Mouse (Mus musculus): ENCODE results near the gene Olfr1221. TPM values are rescaled to one million over a fixed set of nuclear protein-coding genes. Genes with fewer than 3 reads are reported as not detected.
"Not testable (repeated sequence)": the region's sequence is repeated elsewhere in the genome, so short reads cannot be mapped to it uniquely, and the experiment has no call there.

Gene Olfr1221
- polyA plus RNA-seq (2014; fragmentation: Nextera tagmentation; extraction: Ambion mirVana), result 0.04 TPM in 1 of 2 replicates, not detected in the other

GRCm38 (mm10) chr2:89117183-89117582, at the start of gene Olfr1221:
TSS of gene Olfr1221 (minus strand) at chr2:89117283.
- DNase-seq (ENCODE audit: low spot score), result no peak
- no peak within 1 kb of the TSS for H3K4me3 ChIP-seq (ENCODE audit: low read depth, low read length)
- ATAC-seq (ENCODE audit: low read depth), result no peak
- no peaks in the 10 kb centered on the region for H3K9me3 ChIP-seq (ENCODE audit: control insufficient read depth, low read length)
- no peaks in the 10 kb centered on the region for H3K36me3 ChIP-seq (ENCODE audit: control insufficient read depth, insufficient read depth, low read length)
- H3K4me2 ChIP-seq (ENCODE audit: low read depth, low read length), result no peak within 1 kb of the TSS
- no peaks in the 10 kb centered on the region for H3K27me3 ChIP-seq (replicated peaks; ENCODE audit: control insufficient read depth, insufficient read depth, low read length)
- H3K9ac ChIP-seq (ENCODE audit: low read depth, low read length), result no peak within 1 kb of the TSS
- H3K27ac ChIP-seq (replicated peaks; ENCODE audit: low read depth, low read length), result no peak within 1 kb of the TSS
- H3K4me1 ChIP-seq (ENCODE audit: control insufficient read depth, insufficient read depth, low read length), result no peaks in the 10 kb centered on the region
- 81% methylated on average over 2 of the region's 2 CpGs for WGBS

DNA sequence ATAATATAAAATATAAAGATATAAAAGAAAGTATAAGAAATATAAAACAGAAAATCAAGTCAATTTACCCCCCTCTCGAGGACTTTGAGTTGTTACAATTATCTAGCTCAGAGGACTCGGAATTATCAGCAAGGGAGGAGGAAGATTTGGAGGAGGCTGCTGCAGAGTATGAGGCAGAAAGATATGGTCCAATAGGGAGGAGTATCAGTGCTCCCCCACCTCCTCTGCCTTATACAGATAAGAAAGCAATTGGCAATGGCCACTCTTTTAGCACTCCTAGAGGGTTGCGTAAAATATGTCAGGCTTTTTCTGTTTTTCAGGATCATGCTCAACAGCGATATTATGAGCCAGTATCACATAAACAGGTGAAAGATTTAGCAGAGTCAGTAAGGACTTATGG, 47.6 kb upstream of the Olfr1221 start:
- not testable (repeated sequence) for H3K4me1 ChIP-seq (ENCODE audit: control insufficient read depth, insufficient read depth, low read length); H3K36me3 ChIP-seq (ENCODE audit: control insufficient read depth, insufficient read depth, low read length); ATAC-seq (ENCODE audit: low read depth); H3K4me3 ChIP-seq (ENCODE audit: low read depth, low read length); DNase-seq (ENCODE audit: low spot score); H3K4me2 ChIP-seq (ENCODE audit: low read depth, low read length); H3K9ac ChIP-seq (ENCODE audit: low read depth, low read length); H3K9me3 ChIP-seq (ENCODE audit: control insufficient read depth, low read length); H3K27ac ChIP-seq (replicated peaks; ENCODE audit: low read depth, low read length); H3K27me3 ChIP-seq (replicated peaks; ENCODE audit: control insufficient read depth, insufficient read depth, low read length)
- WGBS, result 89% methylated on average over 4 of the region's 4 CpGs

- H3K4me2 ChIP-seq (ENCODE audit: low read depth, low read length); H3K4me3 ChIP-seq (ENCODE audit: low read depth, low read length); H3K9ac ChIP-seq (ENCODE audit: low read depth, low read length); H3K9me3 ChIP-seq (ENCODE audit: control insufficient read depth, low read length); ATAC-seq (ENCODE audit: low read depth); H3K27me3 ChIP-seq (replicated peaks; ENCODE audit: control insufficient read depth, insufficient read depth, low read length); H3K4me1 ChIP-seq (ENCODE audit: control insufficient read depth, insufficient read depth, low read length); DNase-seq (ENCODE audit: low spot score); H3K36me3 ChIP-seq (ENCODE audit: control insufficient read depth, insufficient read depth, low read length); H3K27ac ChIP-seq (replicated peaks; ENCODE audit: low read depth, low read length): not testable (repeated sequence)
- WGBS, result 95% methylated on average over 8 of the region's 8 CpGs
Measured at GRCm38 (mm10) chr2:89163991-89164390, 46.9 kb upstream of the Olfr1221 start, which contains the start of gene Olfr1224-ps1. TSS of gene Olfr1224-ps1 (minus strand) at chr2:89164091.

GRCm38 (mm10) chr2:89151460-89151859, 34.4 kb upstream of the Olfr1221 start, which contains the start of gene Olfr1223:
TSS of gene Olfr1223 (minus strand) at chr2:89151560.
- Histone ChIP-seq H3K9me3 (ENCODE audit: control insufficient read depth, low read length) (no peaks in the 10 kb centered on the region), H3K27ac (replicated peaks; ENCODE audit: low read depth, low read length) (no peak within 1 kb of the TSS), H3K27me3 (replicated peaks; ENCODE audit: control insufficient read depth, insufficient read depth, low read length) (no peaks in the 10 kb centered on the region), H3K4me1 (ENCODE audit: control insufficient read depth, insufficient read depth, low read length) (no peaks in the 10 kb centered on the region), H3K9ac (ENCODE audit: low read depth, low read length) (no peak within 1 kb of the TSS), H3K36me3 (ENCODE audit: control insufficient read depth, insufficient read depth, low read length) (no peaks in the 10 kb centered on the region), H3K4me3 (ENCODE audit: low read depth, low read length) (no peak within 1 kb of the TSS), H3K4me2 (ENCODE audit: low read depth, low read length) (no peak within 1 kb of the TSS)
- WGBS, result 61% methylated on average over 1 of the region's 1 CpGs
- ATAC-seq (ENCODE audit: low read depth), result no peak
- DNase-seq (ENCODE audit: low spot score), result no peak

GRCm38 (mm10) chr2:89132954-89133353, 15.9 kb upstream of the Olfr1221 start, which contains the start of gene Olfr1222:
TSS of gene Olfr1222 (minus strand) at chr2:89133054.
- H3K4me3 ChIP-seq (ENCODE audit: low read depth, low read length), result no peak within 1 kb of the TSS
- ATAC-seq (ENCODE audit: low read depth), result no peak
- peak; percentile 1 for DNase-seq (ENCODE audit: low spot score)
- H3K9ac ChIP-seq (ENCODE audit: low read depth, low read length), result no peak within 1 kb of the TSS
- H3K27ac ChIP-seq (replicated peaks; ENCODE audit: low read depth, low read length), result no peak within 1 kb of the TSS
- WGBS, result 56% methylated on average over 3 of the region's 3 CpGs
- H3K4me2 ChIP-seq (ENCODE audit: low read depth, low read length), result no peak within 1 kb of the TSS
- H3K4me1 ChIP-seq (ENCODE audit: control insufficient read depth, insufficient read depth, low read length), result no peaks in the 10 kb centered on the region
- H3K36me3 ChIP-seq (ENCODE audit: control insufficient read depth, insufficient read depth, low read length), result no peaks in the 10 kb centered on the region
- no peaks in the 10 kb centered on the region for H3K9me3 ChIP-seq (ENCODE audit: control insufficient read depth, low read length)
- no peaks in the 10 kb centered on the region for H3K27me3 ChIP-seq (replicated peaks; ENCODE audit: control insufficient read depth, insufficient read depth, low read length)

- H3K4me3 ChIP-seq (ENCODE audit: low read depth, low read length), result no peak within 1 kb of the TSS
- H3K4me1 ChIP-seq (ENCODE audit: control insufficient read depth, insufficient read depth, low read length), result no peaks in the 10 kb centered on the region
- no peak for ATAC-seq (ENCODE audit: low read depth)
- H3K4me2 ChIP-seq (ENCODE audit: low read depth, low read length), result no peak within 1 kb of the TSS
- no peaks in the 10 kb centered on the region for H3K9me3 ChIP-seq (ENCODE audit: control insufficient read depth, low read length)
- H3K9ac ChIP-seq (ENCODE audit: low read depth, low read length), result no peak within 1 kb of the TSS
- WGBS, result 78% methylated on average over 3 of the region's 3 CpGs
- no peak for DNase-seq (ENCODE audit: low spot score)
- H3K36me3 ChIP-seq (ENCODE audit: control insufficient read depth, insufficient read depth, low read length), result no peaks in the 10 kb centered on the region
- H3K27ac ChIP-seq (replicated peaks; ENCODE audit: low read depth, low read length), result no peak within 1 kb of the TSS
- H3K27me3 ChIP-seq (replicated peaks; ENCODE audit: control insufficient read depth, insufficient read depth, low read length), result no peaks in the 10 kb centered on the region
Measured at GRCm38 (mm10) chr2:89106735-89107134, 10.3 kb downstream of the Olfr1221 start, which contains the start of gene Olfr1220. TSS of gene Olfr1220 (minus strand) at chr2:89106835.

GRCm38 (mm10) chr2:89105651-89106050, 11.4 kb downstream of the Olfr1221 start:
- no peak for DNase-seq (ENCODE audit: low spot score)

GRCm38 (mm10) chr2:89093848-89094247, 23.2 kb downstream of the Olfr1221 start:
- WGBS, result 90% methylated on average over 1 of the region's 1 CpGs
- no peaks in the 10 kb centered on the region for H3K27me3 ChIP-seq (replicated peaks; ENCODE audit: control insufficient read depth, insufficient read depth, low read length)
- no peak overlapping the region for H3K4me3 ChIP-seq (ENCODE audit: low read depth, low read length)

More at GRCm38 (mm10) chr2:89105651-89106050, 11.4 kb downstream of the Olfr1221 start:
- no peak overlapping the region for H3K4me3 ChIP-seq (ENCODE audit: low read depth, low read length)
- H3K4me2 ChIP-seq (ENCODE audit: low read depth, low read length), result no peak overlapping the region
- H3K27me3 ChIP-seq (replicated peaks; ENCODE audit: control insufficient read depth, insufficient read depth, low read length), result no peaks in the 10 kb centered on the region
- no peaks in the 10 kb centered on the region for H3K36me3 ChIP-seq (ENCODE audit: control insufficient read depth, insufficient read depth, low read length)
- H3K9ac ChIP-seq (ENCODE audit: low read depth, low read length), result no peak overlapping the region
- no peaks in the 10 kb centered on the region for H3K9me3 ChIP-seq (ENCODE audit: control insufficient read depth, low read length)
- no peaks in the 10 kb centered on the region for H3K4me1 ChIP-seq (ENCODE audit: control insufficient read depth, insufficient read depth, low read length)
- no peak for ATAC-seq (ENCODE audit: low read depth)
- no peak overlapping the region for H3K27ac ChIP-seq (replicated peaks; ENCODE audit: low read depth, low read length)

GRCm38 (mm10) chr2:89083413-89083812, 33.7 kb downstream of the Olfr1221 start, which contains the start of gene Olfr1219:
TSS of gene Olfr1219 (minus strand) at chr2:89083513.
- Histone ChIP-seq H3K4me2 (ENCODE audit: low read depth, low read length) (no peak within 1 kb of the TSS), H3K4me3 (ENCODE audit: low read depth, low read length) (no peak within 1 kb of the TSS), H3K27me3 (replicated peaks; ENCODE audit: control insufficient read depth, insufficient read depth, low read length) (no peaks in the 10 kb centered on the region), H3K4me1 (ENCODE audit: control insufficient read depth, insufficient read depth, low read length) (no peaks in the 10 kb centered on the region), H3K27ac (replicated peaks; ENCODE audit: low read depth, low read length) (no peak within 1 kb of the TSS), H3K9ac (ENCODE audit: low read depth, low read length) (no peak within 1 kb of the TSS), H3K9me3 (ENCODE audit: control insufficient read depth, low read length) (no peaks in the 10 kb centered on the region), H3K36me3 (ENCODE audit: control insufficient read depth, insufficient read depth, low read length) (no peaks in the 10 kb centered on the region)
- ATAC-seq (ENCODE audit: low read depth) (no peak), DNase-seq (ENCODE audit: low spot score) (no peak)
- 51% methylated on average over 1 of the region's 1 CpGs for WGBS

More at GRCm38 (mm10) chr2:89093848-89094247, 23.2 kb downstream of the Olfr1221 start:
- Histone ChIP-seq H3K27ac (replicated peaks; ENCODE audit: low read depth, low read length) (no peak overlapping the region), H3K4me2 (ENCODE audit: low read depth, low read length) (no peak overlapping the region), H3K4me1 (ENCODE audit: control insufficient read depth, insufficient read depth, low read length) (no peaks in the 10 kb centered on the region), H3K36me3 (ENCODE audit: control insufficient read depth, insufficient read depth, low read length) (no peaks in the 10 kb centered on the region), H3K9ac (ENCODE audit: low read depth, low read length) (no peak overlapping the region), H3K9me3 (ENCODE audit: control insufficient read depth, low read length) (no peaks in the 10 kb centered on the region)
- DNase-seq (ENCODE audit: low spot score), result no peak
- no peak for ATAC-seq (ENCODE audit: low read depth)

All from embryonic facial prominence, embryonic 14.5 days (tissue).